ENCODE assay signal across 9 mouse cellular contexts in the genomic region with DNA sequence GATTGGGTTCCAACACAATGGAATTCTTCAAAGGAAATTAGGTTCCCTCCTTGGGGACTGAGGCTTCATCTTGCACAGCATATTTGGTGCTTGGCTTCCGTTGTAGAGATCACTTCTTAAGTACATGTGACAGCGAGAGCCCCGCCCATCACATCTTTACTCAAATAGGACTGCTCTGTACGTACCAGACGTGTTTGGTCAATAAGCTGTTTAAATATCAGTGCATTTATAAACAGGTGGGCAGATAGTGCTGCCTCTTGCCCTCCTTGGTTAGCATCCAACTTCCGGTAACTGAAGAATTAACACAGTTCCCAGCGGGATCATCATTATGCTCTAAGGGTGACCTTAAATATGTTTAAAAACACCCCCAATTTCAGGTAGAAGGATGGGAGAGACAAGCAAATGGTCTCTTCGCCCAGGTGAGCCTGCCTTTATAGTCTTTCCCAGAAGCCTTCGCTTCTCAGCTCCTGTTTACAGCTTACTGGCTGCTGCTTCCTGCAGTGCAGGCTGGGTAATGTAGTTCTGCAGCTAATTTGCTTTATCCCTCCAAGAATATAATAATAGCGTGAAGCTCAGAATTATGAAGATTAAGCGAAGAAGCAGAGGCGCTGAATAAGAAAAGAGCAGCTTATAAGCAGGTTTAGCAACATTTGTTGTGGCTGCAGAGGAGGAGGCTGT.
DNase-seq lines count a peak whose midpoint lies in the region; ATAC-seq lines count a peak whose summit lies in the region.
"Had no signal": no experiment of that assay in that cellular context is flagged by ENCODE, and none has a peak within 500 bp of the region (broad histone marks: within the 10 kb centered on the region; RNA-seq: fewer than 3 reads in every experiment).

No protein-coding gene starts in this region.

- intact Hi-C loops in gastrocnemius, postnatal 14 days (cut with DNase I; ENCODE audit: low total_unique reads): no loop called here

- no peaks in the 10 kb centered on the region for H3K36me3 ChIP-seq in forebrain, embryonic 13.5 days (ENCODE audit: poor library complexity, severe bottlenecking)
- H3K36me3 ChIP-seq in midbrain, embryonic 11.5 days (ENCODE audit: control insufficient read depth, insufficient read depth, low read length): no peaks in the 10 kb centered on the region

- WGBS in forebrain, embryonic 13.5 days: 66% methylated on average over 12 of the region's 12 CpGs
- WGBS in midbrain, embryonic 11.5 days: 62% methylated on average over 12 of the region's 12 CpGs

- H3K4me2 ChIP-seq in forebrain, embryonic 13.5 days: peak overlapping the region; percentile 40
- peak overlapping the region; percentile 27; the same call in 1 of the 2 replicates for H3K4me2 ChIP-seq in midbrain, embryonic 11.5 days

- H3K27me3 ChIP-seq in forebrain, embryonic 13.5 days: peaks cover 22% of the 10 kb centered on the region
- H3K27me3 ChIP-seq in midbrain, embryonic 11.5 days (ENCODE audit: control insufficient read depth, insufficient read depth, low read length): no peaks in the 10 kb centered on the region

- H3K9me3 ChIP-seq in forebrain, embryonic 13.5 days (replicated peaks): 0 out of 2 replicates have a peak, but pooled peaks cover 5% of the 10 kb centered on the region
- no peaks in the 10 kb centered on the region; the same call in 1 of the 2 replicates for H3K9me3 ChIP-seq in midbrain, embryonic 11.5 days (ENCODE audit: control insufficient read depth, low read length)

- H3K27ac ChIP-seq in forebrain, embryonic 13.5 days: no peak overlapping the region
- no peak overlapping the region for H3K27ac ChIP-seq in midbrain, embryonic 11.5 days (ENCODE audit: low read depth, low read length)

- H3K9ac ChIP-seq in forebrain, embryonic 13.5 days: no peak overlapping the region
- no peak overlapping the region for H3K9ac ChIP-seq in midbrain, embryonic 11.5 days (ENCODE audit: low read length)

- H3K4me1 ChIP-seq in forebrain, embryonic 13.5 days: peaks cover 14% of the 10 kb centered on the region
- H3K4me1 ChIP-seq in midbrain, embryonic 11.5 days (ENCODE audit: control insufficient read depth, insufficient read depth, low read length): peaks cover 4% of the 10 kb centered on the region; the same call in 1 of the 2 replicates

- no peak overlapping the region for H3K4me3 ChIP-seq in forebrain, embryonic 13.5 days
- no peak overlapping the region for H3K4me3 ChIP-seq in midbrain, embryonic 11.5 days (ENCODE audit: low read depth, low read length)
- H3K4me3 ChIP-seq: erythroblast, embryonic 14.5 days had no signal

- ATAC-seq in forebrain, embryonic 13.5 days: peak; percentile 85
- no peak; the same call in 1 of the 2 replicates for ATAC-seq in midbrain, embryonic 11.5 days (ENCODE audit: low FRiP score)

- peak; percentile 65 for DNase-seq in gastrocnemius, adult 18-20 months (ENCODE audit: low spot score)
- DNase-seq in gastrocnemius, postnatal 14 days: no peak
- DNase-seq in NIH3T3 (ENCODE audit: low read depth): peak; percentile 9
- peak; percentile 25 to 52 for DNase-seq in kidney, postnatal 36 days
- DNase-seq in midbrain, embryonic 11.5 days (ENCODE audit: low spot score, missing footprints): no peak
- peak; percentile 81 for DNase-seq in telencephalon, adult 2 months (ENCODE audit: low read depth, low spot score)
- no peak for DNase-seq in adrenal gland, adult 2 months

Comparison
In these comparisons a context has a peak if more than half of its experiments do, and no peak if none do; other contexts are left out.
1. DNase-seq: peak in gastrocnemius, adult 18-20 months (single experiment), NIH3T3 (single experiment), kidney, postnatal 36 days (2 of 2) and telencephalon, adult 2 months (single experiment); none in gastrocnemius, postnatal 14 days (single experiment), midbrain, embryonic 11.5 days (single experiment) and adrenal gland, adult 2 months (single experiment).